Mouse (Mus musculus) skeletal muscle tissue, adult 2 months (tissue): Measurements from ENCODE around the gene Tspyl4.
A peak's percentile ranks its signal among the peaks of the same experiment; 100 is the strongest.
"Not testable (repeated sequence)": the region's sequence is repeated elsewhere in the genome, so short reads cannot be mapped to it uniquely, and the experiment has no call there.

ENCODE experiments used
- DNase-seq: peaks from one replicate; pipeline ENCODE4 v3.0.0-alpha.2; 2012; ENCODE audit warnings: low read depth, low spot score

Tspyl4 gene

GRCm38 (mm10) chr10:34297299-34297979 lies at the start of gene Tspyl4:
Gene Tspyl4 (plus strand): TSS chr10:34297442.
- peak; percentile 93 for DNase-seq

- DNase-seq: no peak
Observed at GRCm38 (mm10) chr10:34247757-34248156, 49.5 kb upstream of the Tspyl4 start.

DNA sequence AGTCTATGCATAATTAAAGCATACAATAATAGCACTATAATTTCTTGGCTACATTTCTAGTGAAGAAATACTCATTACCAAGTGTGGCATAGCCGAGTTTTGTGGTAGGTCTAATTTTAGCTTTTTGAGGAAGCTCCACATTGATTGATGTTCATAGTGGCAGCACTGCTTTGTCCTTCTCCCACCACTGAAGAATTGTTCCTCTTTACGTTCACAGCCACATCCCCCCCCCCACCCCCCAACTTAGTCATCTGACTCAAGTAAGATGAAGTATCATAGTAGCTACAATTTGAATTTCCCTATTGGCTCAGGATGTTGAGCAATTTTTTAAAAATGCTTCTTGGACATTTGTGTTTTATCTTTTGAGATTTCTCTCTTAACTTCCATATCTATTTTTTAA lies 47.6 kb upstream of the Tspyl4 start:
- peak; percentile 29 for DNase-seq

DNA sequence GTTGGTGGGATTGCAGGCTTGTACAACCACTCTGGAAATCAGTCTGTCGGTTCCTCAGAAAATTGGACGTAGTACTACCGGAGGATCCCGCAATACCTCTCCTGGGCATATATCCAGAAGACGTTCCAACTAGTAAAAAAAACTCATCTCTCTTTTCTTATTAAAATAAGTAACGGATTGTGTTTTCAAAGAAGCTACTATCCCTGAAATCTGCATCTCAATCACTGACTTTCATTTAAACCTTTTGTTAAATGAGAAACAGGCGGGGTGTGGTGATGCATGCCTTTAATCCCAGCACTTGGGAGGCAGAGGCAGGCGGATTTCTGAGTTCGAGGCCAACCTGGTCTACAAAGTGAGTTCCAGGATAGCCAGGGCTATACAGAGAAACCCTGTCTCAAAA lies 44.4 kb upstream of the Tspyl4 start:
- not testable (repeated sequence) for DNase-seq

DNA sequence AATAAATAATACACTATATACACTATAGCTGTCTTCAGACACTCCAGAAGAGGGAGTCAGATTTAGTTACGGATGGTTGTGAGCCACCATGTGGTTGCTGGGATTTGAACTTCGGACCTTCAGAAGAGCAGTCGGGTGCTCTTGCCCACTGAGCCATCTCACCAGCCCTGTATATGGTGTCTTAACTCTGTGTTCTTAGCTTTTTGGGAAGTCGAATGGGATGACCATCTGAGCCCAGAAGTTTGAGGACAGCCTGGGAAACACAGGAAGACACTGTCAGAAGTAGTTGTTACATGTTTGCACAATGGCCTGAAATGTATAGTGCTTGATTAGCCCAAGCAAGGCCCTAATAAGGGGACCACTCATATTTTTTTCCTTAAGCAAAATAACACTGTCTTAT lies 32.1 kb upstream of the Tspyl4 start:
- DNase-seq: no peak

DNA sequence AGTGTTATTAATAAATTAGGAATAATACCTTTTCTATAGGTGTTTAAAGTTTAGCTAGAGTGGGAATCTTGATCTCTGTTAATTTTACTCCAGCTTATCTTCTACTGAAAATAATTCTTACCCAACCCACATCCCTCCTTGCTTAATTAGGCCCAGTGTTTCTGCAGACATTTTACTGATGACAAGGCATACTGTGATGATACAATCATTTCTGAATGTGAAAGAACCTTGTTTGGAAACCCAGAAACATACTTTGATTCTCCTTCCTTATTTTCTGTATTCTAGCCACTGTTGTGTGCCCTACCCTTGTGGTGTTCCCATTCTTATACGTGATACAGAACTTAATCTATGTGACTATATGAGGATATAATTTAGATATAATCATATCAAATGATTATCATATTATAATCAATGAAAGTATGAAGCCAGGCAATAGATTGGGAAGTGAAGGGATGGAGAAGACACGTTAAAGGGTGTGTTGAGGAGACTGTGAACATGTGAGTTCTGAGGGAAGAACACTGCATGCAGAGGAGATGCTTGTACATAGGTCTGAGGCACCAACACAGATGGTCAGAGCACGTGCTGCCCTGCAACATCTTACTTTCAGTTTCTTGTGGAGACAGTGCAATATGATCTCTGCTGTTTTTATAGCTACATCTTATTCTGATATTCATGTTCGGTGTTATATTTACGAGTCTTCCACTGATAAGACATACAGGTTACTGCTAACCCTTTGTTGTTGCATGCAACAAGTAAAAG lies 29.8 kb upstream of the Tspyl4 start:
- DNase-seq: no peak

DNA sequence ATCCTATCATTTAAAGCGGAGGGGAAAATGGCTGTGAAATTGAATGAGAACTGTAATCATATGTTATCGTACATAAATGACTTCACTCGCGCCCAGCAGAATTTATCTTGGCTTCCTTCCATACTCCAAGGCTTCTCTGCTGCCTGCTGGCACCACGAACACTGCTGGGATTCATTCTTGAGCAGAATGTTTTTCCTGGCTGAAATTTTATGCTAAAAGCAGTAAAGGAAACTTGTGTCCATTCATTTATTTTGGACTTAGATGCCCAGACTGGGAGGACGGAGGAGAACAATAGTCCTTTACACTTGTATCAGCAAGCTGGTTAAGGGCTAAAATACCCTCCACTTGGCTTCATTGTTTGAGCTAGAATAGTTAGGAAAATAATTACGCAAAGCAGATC lies 25.6 kb upstream of the Tspyl4 start:
- no peak for DNase-seq

GRCm38 (mm10) chr10:34280591-34281175 lies 16.6 kb upstream of the Tspyl4 start:
- DNase-seq: peak; percentile 43

DNA sequence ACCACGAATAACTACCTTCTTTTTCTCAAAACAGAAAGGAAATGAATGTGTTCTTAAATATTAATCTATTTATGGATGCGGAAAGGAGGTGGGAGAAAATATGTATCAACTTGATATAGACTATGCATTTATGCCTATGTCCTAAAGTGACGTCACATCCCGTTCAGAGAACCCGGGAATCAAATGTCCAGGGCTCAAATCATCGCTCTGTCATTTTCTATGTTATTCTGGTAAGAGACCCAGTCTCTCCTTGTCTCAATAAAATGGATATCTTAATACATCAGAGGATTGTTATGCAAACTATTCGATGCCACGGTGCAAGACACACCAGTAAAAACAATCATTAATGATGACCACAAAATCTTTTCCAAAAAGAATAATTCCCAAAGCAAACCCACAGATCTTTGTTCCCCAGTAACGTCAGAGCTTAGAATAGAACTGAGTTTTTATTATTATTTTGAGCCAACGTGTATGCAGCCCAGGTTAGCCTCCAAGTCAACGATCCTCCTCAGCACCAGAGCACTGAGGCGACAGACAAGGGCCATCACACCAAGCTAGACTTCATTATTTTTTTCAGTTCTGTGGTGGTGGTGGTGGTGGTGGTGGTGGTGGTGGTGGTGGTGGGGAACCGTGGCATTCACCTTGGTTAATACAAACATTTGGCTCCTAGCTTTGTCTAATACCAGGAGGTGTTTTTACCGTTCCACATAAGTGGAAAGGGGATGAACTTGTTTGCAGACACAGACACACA lies 15.9 kb upstream of the Tspyl4 start:
- no peak for DNase-seq

- DNase-seq: peak; percentile 98
Observed at GRCm38 (mm10) chr10:34281962-34282388, 15.3 kb upstream of the Tspyl4 start, which contains the start of gene Tspyl1. Gene Tspyl1 (plus strand): TSS chr10:34282190.

- no peak for DNase-seq
Observed at GRCm38 (mm10) chr10:34282420-34283238, 14.6 kb upstream of the Tspyl4 start.

GRCm38 (mm10) chr10:34296911-34297298 lies 337 bp upstream of the Tspyl4 start:
- DNase-seq: no peak

DNA sequence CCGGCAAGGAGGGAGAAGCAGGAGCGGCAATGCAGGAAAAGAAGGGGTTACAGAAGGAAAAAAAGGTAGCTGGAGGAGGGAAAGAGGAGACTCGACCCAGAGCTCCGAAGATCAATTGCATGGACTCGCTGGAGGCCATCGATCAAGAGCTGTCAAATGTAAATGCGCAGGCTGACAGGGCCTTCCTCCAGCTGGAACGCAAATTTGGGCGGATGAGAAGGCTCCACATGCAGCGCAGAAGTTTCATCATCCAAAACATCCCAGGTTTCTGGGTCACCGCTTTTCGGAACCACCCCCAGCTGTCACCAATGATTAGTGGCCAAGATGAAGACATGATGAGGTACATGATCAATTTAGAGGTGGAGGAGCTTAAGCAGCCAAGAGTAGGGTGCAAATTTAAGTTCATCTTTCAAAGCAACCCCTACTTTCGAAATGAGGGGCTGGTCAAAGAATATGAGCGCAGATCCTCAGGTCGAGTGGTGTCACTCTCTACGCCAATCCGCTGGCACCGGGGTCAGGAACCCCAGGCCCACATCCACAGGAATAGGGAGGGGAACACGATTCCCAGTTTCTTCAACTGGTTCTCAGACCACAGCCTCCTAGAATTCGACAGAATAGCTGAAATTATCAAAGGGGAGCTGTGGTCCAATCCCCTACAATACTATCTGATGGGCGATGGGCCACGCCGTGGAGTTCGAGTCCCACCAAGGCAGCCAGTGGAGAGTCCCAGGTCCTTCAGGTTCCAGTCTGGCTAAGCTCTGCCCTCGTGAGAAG lies 925 bp downstream of the Tspyl4 start:
- no peak for DNase-seq

DNA sequence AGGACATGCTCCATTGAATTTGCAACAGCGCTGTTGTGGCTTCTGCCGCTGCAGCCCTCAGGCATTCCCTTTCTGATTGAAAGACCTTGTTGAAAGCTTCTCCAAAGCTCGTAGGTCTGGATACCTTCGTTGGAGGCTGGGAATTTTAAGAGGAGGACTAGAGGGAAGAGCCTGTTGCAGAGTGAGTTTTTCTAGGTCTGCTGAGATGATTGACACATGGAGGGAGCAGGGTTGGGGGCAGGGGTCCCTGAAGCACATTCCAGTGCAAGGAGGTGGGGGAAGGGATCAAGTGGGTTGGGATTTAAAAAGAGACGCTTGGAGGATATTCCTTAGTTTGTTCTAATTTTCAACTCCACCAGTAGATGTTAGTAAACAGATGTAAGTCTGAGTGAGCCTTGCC lies 3.1 kb downstream of the Tspyl4 start:
- DNase-seq: no peak

DNA sequence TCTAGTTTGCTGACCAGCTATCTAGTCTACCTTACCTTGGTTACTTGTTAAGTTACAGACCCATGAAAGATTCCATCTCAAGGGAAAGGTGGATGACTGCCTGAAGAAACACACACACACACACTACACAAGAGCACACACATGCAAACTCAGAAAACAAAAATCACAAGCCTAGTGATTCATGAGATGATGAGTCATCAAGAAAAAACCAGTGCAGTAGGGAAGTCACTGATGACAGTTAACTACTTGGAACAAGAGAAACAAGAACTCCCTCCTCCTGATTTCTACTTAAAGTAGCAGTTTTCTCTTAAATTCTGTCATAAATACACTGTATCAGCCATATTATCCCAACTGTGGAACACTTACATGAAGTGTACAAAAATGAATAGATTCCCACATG lies 9.8 kb downstream of the Tspyl4 start:
- DNase-seq: no peak

DNA sequence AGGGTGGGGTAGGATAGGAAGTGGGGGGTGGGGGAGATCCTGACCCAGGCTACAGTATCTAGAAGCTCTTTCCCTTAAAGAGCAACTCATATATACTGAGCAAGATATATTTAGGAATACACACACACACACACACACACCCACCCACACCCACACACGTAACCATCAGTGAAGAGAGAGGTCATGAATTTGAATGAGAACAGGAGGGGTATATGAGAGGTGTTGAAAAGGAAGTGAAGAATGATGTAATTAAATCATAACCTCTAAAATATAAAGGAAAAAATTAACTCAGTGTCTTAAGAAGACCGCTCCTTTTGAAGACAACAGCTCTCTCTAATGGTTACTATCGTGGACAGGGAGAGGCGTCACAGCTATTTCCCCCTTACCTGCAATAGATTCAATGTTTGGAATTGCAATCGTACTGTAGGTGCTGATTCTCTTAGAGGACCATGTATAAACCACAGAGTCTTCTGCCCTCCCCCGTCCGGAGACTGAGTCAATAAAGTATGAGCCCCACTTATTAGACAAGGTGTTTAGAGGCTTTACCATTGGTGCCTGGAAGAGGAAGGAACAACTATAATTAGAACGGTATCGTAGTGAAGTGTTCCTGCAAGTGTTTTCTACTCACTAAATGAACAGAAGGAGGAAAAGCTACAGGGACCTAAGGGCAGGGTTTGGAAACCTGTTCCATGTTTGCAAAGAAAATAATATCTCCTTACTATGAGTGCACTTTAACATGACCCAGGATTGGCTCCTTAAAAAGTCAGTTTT lies 12.9 kb downstream of the Tspyl4 start:
- DNase-seq: no peak

GRCm38 (mm10) chr10:34312536-34312935 lies 15.3 kb downstream of the Tspyl4 start:
- no peak for DNase-seq

DNA sequence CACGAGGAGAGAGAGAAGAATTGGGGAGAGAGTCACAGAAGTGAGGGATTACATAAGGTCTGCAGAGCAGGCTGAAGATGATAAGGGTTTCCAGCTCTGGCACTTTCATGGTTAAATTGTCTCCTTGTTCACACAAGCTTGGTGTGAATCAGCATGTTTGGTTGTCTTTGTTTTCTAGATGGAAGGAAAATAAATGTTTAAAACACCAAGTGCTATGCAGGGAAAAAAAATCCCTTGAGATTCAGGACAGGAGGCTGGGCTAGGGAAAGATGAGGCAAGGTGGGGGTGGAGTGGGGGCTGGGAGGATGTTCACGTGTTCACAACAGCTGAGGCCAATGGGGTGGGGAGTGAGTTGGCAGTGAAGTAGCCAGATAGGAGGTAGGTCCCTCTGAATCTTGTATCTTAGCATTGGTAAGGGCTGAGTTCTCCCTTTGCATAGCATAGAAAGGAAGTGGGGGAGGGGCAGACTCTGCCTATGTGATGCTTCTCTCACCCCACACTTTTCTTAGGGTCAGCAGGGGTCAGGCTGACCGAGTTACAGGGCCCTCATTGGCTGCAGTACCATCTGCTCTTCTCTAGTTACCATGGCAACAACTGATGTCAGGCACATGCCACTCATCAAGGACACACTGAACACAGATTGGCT lies 19.5 kb downstream of the Tspyl4 start:
- no peak for DNase-seq

DNA sequence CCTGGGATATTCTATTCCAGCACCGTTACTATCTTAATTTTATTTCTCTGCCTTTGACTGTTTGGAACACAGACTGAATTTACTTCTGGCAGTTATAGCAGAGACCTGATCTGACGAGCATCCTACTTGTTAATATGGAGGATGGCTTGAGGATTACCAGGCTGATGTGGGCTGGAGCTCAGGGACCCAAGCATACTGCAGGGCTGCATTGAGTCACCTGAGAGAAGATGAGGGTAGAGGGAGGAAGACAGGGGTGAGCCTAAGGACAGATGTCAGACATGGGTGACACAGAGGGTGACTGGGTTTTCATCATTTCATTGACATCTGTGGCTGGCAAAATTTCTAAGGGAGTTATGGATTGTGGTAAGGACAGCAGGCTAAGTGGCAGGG lies 20.0 kb downstream of the Tspyl4 start:
- no peak for DNase-seq
